ENCODE assay signal across 8 mouse cellular contexts in the genomic region with DNA sequence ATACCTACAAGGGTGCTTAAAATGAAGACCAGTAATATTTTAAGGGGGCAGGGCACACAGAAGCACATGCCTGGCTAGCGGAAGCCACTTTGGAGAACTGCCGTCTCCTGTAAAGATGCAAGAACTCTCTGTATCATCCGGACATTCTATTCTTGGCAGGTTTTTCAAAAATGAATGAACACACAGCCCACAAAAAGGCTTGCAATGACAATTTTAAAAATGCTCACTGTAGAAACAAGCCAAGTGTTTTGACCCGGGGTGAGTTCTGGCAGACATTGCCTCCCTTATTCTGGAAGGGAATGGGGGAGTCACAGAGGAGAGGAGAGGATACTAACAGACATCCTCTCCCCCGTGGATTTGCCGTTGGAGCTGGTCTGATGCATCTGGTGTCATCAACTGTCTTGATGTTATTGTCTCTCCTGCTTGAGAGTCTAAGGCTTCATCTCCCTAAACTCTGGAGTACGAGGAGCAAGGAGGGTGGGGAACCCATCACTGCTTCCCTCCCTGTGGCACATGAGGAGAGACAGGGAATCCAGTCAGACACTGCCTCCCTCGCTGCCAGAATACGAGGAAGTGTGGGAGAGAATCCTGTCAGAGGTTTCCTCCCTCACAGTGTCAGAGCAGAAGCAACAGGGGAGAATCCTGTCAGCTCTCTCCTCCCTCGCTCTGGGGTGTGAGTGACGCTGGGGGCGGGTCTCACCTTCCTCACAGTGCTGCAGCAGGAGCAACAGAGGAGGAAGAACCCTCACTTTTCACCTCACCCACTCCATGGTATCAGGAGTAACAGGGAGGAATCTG. TPM values are rescaled to one million over a fixed set of nuclear protein-coding genes. Genes with fewer than 3 reads are reported as not detected.
DNase-seq lines count a peak whose midpoint lies in the region; ATAC-seq and TF ChIP-seq lines count a peak whose summit lies in the region.
"Had no signal": no experiment of that assay in that cellular context is flagged by ENCODE, and none has a peak within 500 bp of the region (broad histone marks: within the 10 kb centered on the region; RNA-seq: fewer than 3 reads in every experiment).

No protein-coding gene starts in this region.

- H3K36me3 ChIP-seq in kidney, embryonic 14.5 days (ENCODE audit: control insufficient read depth, insufficient read depth, low read length), result no peaks in the 10 kb centered on the region
- H3K36me3 ChIP-seq in MEL (ENCODE audit: control insufficient read depth in 1 of 2, insufficient read depth in 2 of 2, low read length in 2 of 2), result peaks cover 0 to 24% of the 10 kb centered on the region in 2 experiments; a peak in 2 of 4 replicates

- TF ChIP-seq RAD21 in MEL (IDR thresholded peaks at IDR 0.05; ENCODE audit: low read depth, low read length), result no peak

- H3K79me2 ChIP-seq in MEL (ENCODE audit: control insufficient read depth, insufficient read depth, low read length, poor library complexity), result no peaks in the 10 kb centered on the region

- H3K4me2 ChIP-seq in kidney, embryonic 14.5 days (replicated peaks; ENCODE audit: low read depth, low read length), result no peak overlapping the region; the same call in 1 of the 2 replicates

- no peak for DNase-seq in kidney, adult 8-10 months
- DNase-seq in MEL (ENCODE audit: low read depth, low spot score), result peak; percentile 71
- peak; percentile 89 for DNase-seq in brain, adult 2 months (ENCODE audit: low read depth, low spot score)
- peak; percentile 68 to 80 for DNase-seq in left cerebral cortex, adult 9 months (ENCODE audit: low spot score in 2 of 2)
- DNase-seq in natural killer cell, adult 2 months (ENCODE audit: low spot score in 2 of 2), result no peak
- no peak for DNase-seq in gastrocnemius, postnatal 4 days (ENCODE audit: low spot score in 2 of 2)

- no peaks in the 10 kb centered on the region for H3K9me3 ChIP-seq in kidney, embryonic 14.5 days (ENCODE audit: control insufficient read depth, low read length)
- H3K9me3 ChIP-seq in MEL (replicated peaks; ENCODE audit: insufficient read depth, low read length), result no peaks in the 10 kb centered on the region

- no peak for TF ChIP-seq CTCF in MEL (IDR thresholded peaks at IDR 0.05 in 2 of 3, conservative IDR thresholded peaks at IDR 0.05 in 1 of 3; ENCODE audit: control insufficient read depth in 1 of 3, insufficient read depth in 1 of 3, low read depth in 2 of 3, low read length in 3 of 3, poor library complexity in 1 of 3, severe bottlenecking in 1 of 3)

- no peak overlapping the region for H3K9ac ChIP-seq in kidney, embryonic 14.5 days (ENCODE audit: low read depth, low read length)
- peak overlapping the region; percentile 18; the same call in 1 of the 2 replicates for H3K9ac ChIP-seq in MEL (ENCODE audit: control insufficient read depth, low read depth, low read length, poor library complexity, severe bottlenecking)

- peaks cover 14% of the 10 kb centered on the region for H3K4me1 ChIP-seq in kidney, embryonic 14.5 days (ENCODE audit: control insufficient read depth, insufficient read depth, low read length)
- H3K4me1 ChIP-seq in MEL (ENCODE audit: control insufficient read depth in 1 of 2, insufficient read depth in 2 of 2, low read length in 2 of 2), result peaks cover 4 to 46% of the 10 kb centered on the region in 2 experiments

- peak; percentile 54; the same call in 1 of the 2 replicates for ATAC-seq in kidney, embryonic 14.5 days (ENCODE audit: low FRiP score, low TSS enrichment)

- WGBS in kidney, embryonic 14.5 days, result 21% methylated on average over 12 of the region's 12 CpGs

- H3K27me3 ChIP-seq in kidney, embryonic 14.5 days (ENCODE audit: control insufficient read depth, insufficient read depth, low read length), result no peaks in the 10 kb centered on the region
- no peaks in the 10 kb centered on the region for H3K27me3 ChIP-seq in MEL (ENCODE audit: control insufficient read depth in 1 of 2, insufficient read depth in 2 of 2, low read length in 2 of 2)

- H3K27ac ChIP-seq in kidney, embryonic 14.5 days (ENCODE audit: low read depth, low read length), result no peak overlapping the region
- no peak overlapping the region for H3K27ac ChIP-seq in MEL (ENCODE audit: control insufficient read depth, low read depth, low read length)

- no peak overlapping the region for H3K4me3 ChIP-seq in kidney, embryonic 14.5 days (ENCODE audit: low read length)
- H3K4me3 ChIP-seq in MEL (ENCODE audit: control insufficient read depth in 1 of 2, insufficient read depth in 1 of 2, low read depth in 2 of 2, low read length in 2 of 2), result no peak overlapping the region

- no peak for TF ChIP-seq POLR2A in MEL (IDR thresholded peaks at IDR 0.05; ENCODE audit: control insufficient read depth in 1 of 2, insufficient read depth in 1 of 2, low read depth in 1 of 2, low read length in 2 of 2, poor library complexity in 1 of 2)

- TF ChIP-seq EP300 in MEL (IDR thresholded peaks at IDR 0.05; ENCODE audit: low read depth in 1 of 2, low read length in 2 of 2), result no peak

TF ChIP-seq in MEL, 35 proteins besides CTCF, POLR2A, EP300 and RAD21:
- TF ChIP-seq ZMIZ1 (IDR thresholded peaks at IDR 0.05; ENCODE audit: low read depth, low read length) (no peak), MAX (IDR thresholded peaks at IDR 0.05; ENCODE audit: low read length) (0 out of 2 replicates have a peak, but pooled peaks have one; percentile 31), RCOR1 (IDR thresholded peaks at IDR 0.05; ENCODE audit: low read depth, low read length) (no peak), UBTF (IDR thresholded peaks at IDR 0.05; ENCODE audit: borderline replicate concordance, insufficient read depth, low read depth, low read length) (no peak), NRF1 (IDR thresholded peaks at IDR 0.05; ENCODE audit: insufficient read depth, low read depth, low read length, poor library complexity, severe bottlenecking) (no peak), SIN3A (IDR thresholded peaks at IDR 0.05; ENCODE audit: low read length) (no peak)

RNA-seq across cellular contexts. Expression of a gene that starts 54.3 kb away (rescaled TPM):
- 0.09 TPM in 1 of 2 replicates, not detected in the other for polyA plus RNA-seq in kidney, embryonic 14.5 days (2014; fragmentation: Nextera tagmentation; extraction: Ambion mirVana)
- total RNA-seq in MEL (2012; rRNA removed), result 0.23 and 0.42 TPM in 2 replicates
- under 1 TPM in 1 of 2 experiments, not detected in 1; 0.99 TPM for polyA plus RNA-seq in MEL (2012; ENCODE audit: insufficient read depth in 1 of 2, insufficient read length in 2 of 2, low read depth in 1 of 2, low replicate concordance in 2 of 2, missing spikeins in 1 of 2)
- under 1 TPM; 0.10 to 0.13 TPM for total RNA-seq in gastrocnemius, postnatal 4 days (2021)
- total RNA-seq: hematopoietic stem cell, adult 5-6 weeks had no signal

RNA-seq across cellular contexts. Expression of a gene that starts 54.7 kb away (rescaled TPM):
- 47.4 and 61.4 TPM in 2 replicates for polyA plus RNA-seq in kidney, embryonic 14.5 days (2014; fragmentation: Nextera tagmentation; extraction: Ambion mirVana)
- 67.2 and 72.8 TPM in 2 replicates for total RNA-seq in MEL (2012; rRNA removed)
- polyA plus RNA-seq in MEL (2012; ENCODE audit: insufficient read depth in 1 of 2, insufficient read length in 2 of 2, low read depth in 1 of 2, low replicate concordance in 2 of 2, missing spikeins in 1 of 2), result 100 to 1,000 TPM in 1 of 2 experiments, not detected in 1; 181 TPM
- total RNA-seq in gastrocnemius, postnatal 4 days (2021), result 10 to 100 TPM; 16.5 to 18.9 TPM

RNA-seq across cellular contexts. Expression of a gene that starts 54.8 kb away (rescaled TPM):
- polyA plus RNA-seq in kidney, embryonic 14.5 days (2014; fragmentation: Nextera tagmentation; extraction: Ambion mirVana), result 23.9 and 31.1 TPM in 2 replicates
- total RNA-seq in MEL (2012; rRNA removed), result 11.6 and 16.3 TPM in 2 replicates
- polyA plus RNA-seq in MEL (2012; ENCODE audit: insufficient read depth in 1 of 2, insufficient read length in 2 of 2, low read depth in 1 of 2, low replicate concordance in 2 of 2, missing spikeins in 1 of 2), result 100 to 1,000 TPM in 1 of 2 experiments, 10 to 100 TPM in 1; 52.9 to 285 TPM
- total RNA-seq in gastrocnemius, postnatal 4 days (2021), result 10 to 100 TPM; 10.9 to 15.6 TPM

Comparison
In these comparisons a context has a peak if more than half of its experiments do, and no peak if none do; other contexts are left out.
1. DNase-seq: peak in MEL (single experiment), brain, adult 2 months (single experiment) and left cerebral cortex, adult 9 months (2 of 2); none in kidney, adult 8-10 months (0 of 2), natural killer cell, adult 2 months (0 of 2) and gastrocnemius, postnatal 4 days (0 of 2).